Mouse (Mus musculus): Measurements from ENCODE around the gene Dhx32. TPM values are rescaled to one million over a fixed set of nuclear protein-coding genes. Genes with fewer than 3 reads are reported as not detected.
A peak's percentile ranks its signal among the peaks of the same experiment; 100 is the strongest.

The Dhx32 gene
- polyA plus RNA-seq, 1 experiment: 27.8 TPM

DNA sequence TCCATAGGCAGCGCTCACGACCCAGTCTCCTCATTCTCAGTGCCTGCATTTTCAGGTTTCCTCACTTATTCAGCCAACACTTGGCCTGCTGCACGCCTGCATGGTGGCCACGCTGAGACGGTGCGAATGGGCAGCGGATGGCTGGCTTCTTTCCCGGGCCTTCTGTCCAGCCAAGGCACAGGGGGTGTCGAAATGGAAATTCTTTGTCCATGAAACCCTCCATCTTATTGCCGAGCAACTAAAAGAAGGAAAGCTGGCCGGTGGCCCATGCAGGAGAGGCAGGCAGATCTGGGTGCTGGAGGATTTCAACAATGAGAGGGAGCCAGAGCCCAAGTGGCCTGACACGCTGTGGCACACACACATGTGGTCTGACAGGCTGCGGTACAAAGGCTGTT lies 16.7 kb downstream of the Dhx32 start:
- no peak overlapping the region for H3K9ac ChIP-seq (ENCODE audit: low read depth, poor library complexity, severe bottlenecking)

DNA sequence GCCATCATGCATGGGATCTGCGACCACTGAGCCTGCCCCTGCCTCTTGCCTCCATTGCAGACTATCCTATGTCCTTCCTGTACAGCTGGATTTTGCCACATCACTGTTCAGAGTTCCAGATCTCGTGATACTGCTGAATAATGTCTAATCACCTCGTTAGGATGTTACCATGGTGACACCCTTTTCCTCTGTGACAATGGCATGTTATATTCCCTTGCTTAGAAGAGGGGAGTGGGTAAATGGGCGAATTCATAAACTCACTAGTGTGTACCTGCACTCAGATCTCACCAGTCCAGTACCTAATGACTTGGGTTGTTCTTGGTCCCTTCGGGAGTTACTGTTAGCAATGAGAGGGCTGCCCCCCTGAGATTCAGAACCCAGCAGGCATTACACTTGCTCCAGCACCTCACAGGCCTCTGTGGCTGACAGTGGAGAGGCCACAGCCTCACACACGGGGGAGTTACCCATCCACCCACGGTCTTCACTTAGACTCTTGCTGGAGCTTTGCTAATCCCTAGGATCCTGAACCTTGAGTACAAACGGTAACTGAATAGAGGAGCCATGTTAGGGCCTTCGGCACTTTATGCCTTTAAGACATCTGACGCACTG lies 17.2 kb downstream of the Dhx32 start:
- H3K27me3 ChIP-seq (ENCODE audit: control insufficient read depth, insufficient read depth, low read length, poor library complexity, severe bottlenecking): no peaks in the 10 kb centered on the region
- no peak overlapping the region for H3K9ac ChIP-seq (ENCODE audit: low read depth, poor library complexity, severe bottlenecking)
- H3K9me3 ChIP-seq (replicated peaks; ENCODE audit: control insufficient read depth, insufficient read depth, low read length, poor library complexity, severe bottlenecking): no peaks in the 10 kb centered on the region
- TF ChIP-seq POLR2A (IDR thresholded peaks at IDR 0.05; ENCODE audit: insufficient read depth, low read length) (no peak), CTCF (IDR thresholded peaks at IDR 0.05; ENCODE audit: low read depth, low read length) (no peak), EP300 (IDR thresholded peaks at IDR 0.05; ENCODE audit: insufficient read depth, low read depth, low read length) (no peak)
- no peaks in the 10 kb centered on the region for H3K36me3 ChIP-seq (ENCODE audit: control insufficient read depth, insufficient read depth, low read length, poor library complexity, severe bottlenecking)
- no peak overlapping the region for H3K27ac ChIP-seq (ENCODE audit: insufficient read depth, low read length)
- no peak overlapping the region for H3K4me3 ChIP-seq (ENCODE audit: low read depth, low read length)
- no peaks in the 10 kb centered on the region for H3K4me1 ChIP-seq (ENCODE audit: control insufficient read depth, insufficient read depth, low read length)

More for the DNA sequence above, 16.7 kb downstream of the Dhx32 start:
- Histone ChIP-seq H3K27me3 (ENCODE audit: control insufficient read depth, insufficient read depth, low read length, poor library complexity, severe bottlenecking) (no peaks in the 10 kb centered on the region), H3K36me3 (ENCODE audit: control insufficient read depth, insufficient read depth, low read length, poor library complexity, severe bottlenecking) (no peaks in the 10 kb centered on the region), H3K9me3 (replicated peaks; ENCODE audit: control insufficient read depth, insufficient read depth, low read length, poor library complexity, severe bottlenecking) (no peaks in the 10 kb centered on the region), H3K27ac (ENCODE audit: insufficient read depth, low read length) (no peak overlapping the region), H3K4me1 (ENCODE audit: control insufficient read depth, insufficient read depth, low read length) (no peaks in the 10 kb centered on the region), H3K4me3 (ENCODE audit: low read depth, low read length) (no peak overlapping the region)
- no peak for TF ChIP-seq CTCF (IDR thresholded peaks at IDR 0.05; ENCODE audit: low read depth, low read length)

DNA sequence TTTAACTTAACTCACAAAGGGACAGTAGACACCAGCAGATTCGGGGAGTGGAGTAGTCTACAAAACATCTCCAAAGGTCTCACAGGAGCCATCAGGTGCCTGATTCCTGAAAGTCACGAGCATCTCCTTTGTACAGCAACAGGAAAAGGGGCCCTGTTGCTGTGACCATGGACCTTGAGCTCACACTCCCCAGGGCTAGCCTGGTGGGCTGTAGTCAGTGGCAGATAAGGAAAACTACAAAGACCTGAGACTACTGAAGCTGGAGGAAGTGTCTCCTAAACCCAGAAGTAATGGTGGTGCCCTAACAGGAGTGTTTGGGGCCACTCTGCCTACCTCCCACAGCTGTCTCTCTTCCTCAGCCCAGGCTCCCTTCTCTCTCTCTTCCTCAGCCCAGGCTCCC lies 18.1 kb downstream of the Dhx32 start:
- Histone ChIP-seq H3K4me1 (ENCODE audit: control insufficient read depth, insufficient read depth, low read length) (no peaks in the 10 kb centered on the region), H3K4me3 (ENCODE audit: low read depth, low read length) (no peak overlapping the region), H3K9me3 (replicated peaks; ENCODE audit: control insufficient read depth, insufficient read depth, low read length, poor library complexity, severe bottlenecking) (no peaks in the 10 kb centered on the region), H3K27me3 (ENCODE audit: control insufficient read depth, insufficient read depth, low read length, poor library complexity, severe bottlenecking) (no peaks in the 10 kb centered on the region), H3K36me3 (ENCODE audit: control insufficient read depth, insufficient read depth, low read length, poor library complexity, severe bottlenecking) (no peaks in the 10 kb centered on the region), H3K9ac (ENCODE audit: low read depth, poor library complexity, severe bottlenecking) (no peak overlapping the region), H3K27ac (ENCODE audit: insufficient read depth, low read length) (no peak overlapping the region)
- TF ChIP-seq CTCF (IDR thresholded peaks at IDR 0.05; ENCODE audit: low read depth, low read length) (no peak), EP300 (IDR thresholded peaks at IDR 0.05; ENCODE audit: insufficient read depth, low read depth, low read length) (no peak), POLR2A (IDR thresholded peaks at IDR 0.05; ENCODE audit: insufficient read depth, low read length) (no peak)

DNA sequence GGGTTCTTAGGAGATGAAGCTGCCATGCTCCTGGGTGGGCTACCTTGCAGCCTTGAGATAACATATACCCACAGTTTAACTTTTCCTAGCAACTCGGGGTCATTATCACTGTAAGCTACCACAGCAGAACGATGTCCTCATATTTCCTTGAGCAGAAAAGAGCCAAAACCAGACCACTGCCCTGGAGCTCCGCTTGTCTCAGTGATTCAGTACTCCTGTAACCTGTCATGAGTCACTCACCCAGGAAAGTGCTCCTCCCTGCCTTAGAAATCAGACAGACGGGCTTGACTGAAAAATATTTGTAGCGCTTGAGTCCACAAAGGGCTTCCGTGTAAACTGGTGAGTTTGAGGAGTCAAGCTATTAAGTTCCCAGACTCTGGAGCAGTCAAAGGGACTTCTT lies 19.8 kb downstream of the Dhx32 start:
- no peaks in the 10 kb centered on the region for H3K9me3 ChIP-seq (replicated peaks; ENCODE audit: control insufficient read depth, insufficient read depth, low read length, poor library complexity, severe bottlenecking)
- TF ChIP-seq CTCF (IDR thresholded peaks at IDR 0.05; ENCODE audit: low read depth, low read length) (no peak), POLR2A (IDR thresholded peaks at IDR 0.05; ENCODE audit: insufficient read depth, low read length) (no peak), EP300 (IDR thresholded peaks at IDR 0.05; ENCODE audit: insufficient read depth, low read depth, low read length) (no peak)
- H3K9ac ChIP-seq (ENCODE audit: low read depth, poor library complexity, severe bottlenecking): no peak overlapping the region
- no peaks in the 10 kb centered on the region for H3K36me3 ChIP-seq (ENCODE audit: control insufficient read depth, insufficient read depth, low read length, poor library complexity, severe bottlenecking)
- no peaks in the 10 kb centered on the region for H3K27me3 ChIP-seq (ENCODE audit: control insufficient read depth, insufficient read depth, low read length, poor library complexity, severe bottlenecking)
- no peak overlapping the region for H3K4me3 ChIP-seq (ENCODE audit: low read depth, low read length)
- H3K4me1 ChIP-seq (ENCODE audit: control insufficient read depth, insufficient read depth, low read length): no peaks in the 10 kb centered on the region
- H3K27ac ChIP-seq (ENCODE audit: insufficient read depth, low read length): no peak overlapping the region

DNA sequence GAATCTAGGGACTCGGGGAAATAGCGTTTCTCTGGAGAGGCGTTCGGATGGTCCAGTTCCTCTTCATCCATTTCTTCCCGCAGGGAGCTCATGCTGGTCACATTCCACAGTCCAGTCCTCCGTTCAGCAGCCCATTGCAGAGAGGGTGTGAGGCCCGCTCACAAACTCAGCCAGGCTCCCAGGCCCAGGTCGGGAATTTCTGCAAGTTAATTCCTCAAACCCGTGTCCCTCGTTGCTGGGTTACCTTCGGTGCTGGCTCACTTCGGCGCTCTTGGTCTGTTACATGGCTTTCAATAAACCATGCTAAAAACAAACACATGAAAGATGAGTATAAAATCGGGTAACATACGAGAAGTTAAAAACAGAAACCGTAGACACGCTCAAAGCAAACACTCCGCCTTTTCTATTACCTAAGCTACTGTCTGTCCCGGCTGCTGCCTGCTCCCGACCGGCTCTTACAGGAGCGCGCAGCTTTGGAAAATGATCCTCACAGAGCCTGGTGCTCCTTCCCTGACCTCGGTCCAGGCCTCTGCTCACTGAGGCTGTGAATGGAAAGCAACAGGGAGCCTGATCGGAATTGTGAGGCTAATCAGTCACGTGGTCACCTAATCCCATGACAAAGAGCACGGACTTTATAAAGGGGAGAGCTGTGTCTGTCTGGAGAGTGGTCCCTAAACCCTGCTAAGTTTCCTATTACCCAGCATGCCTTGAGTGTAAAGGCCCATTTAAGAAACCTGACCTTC lies 22.7 kb downstream of the Dhx32 start:
- Histone ChIP-seq H3K9me3 (replicated peaks; ENCODE audit: control insufficient read depth, insufficient read depth, low read length, poor library complexity, severe bottlenecking) (no peaks in the 10 kb centered on the region), H3K9ac (ENCODE audit: low read depth, poor library complexity, severe bottlenecking) (peak overlapping the region; percentile 43), H3K4me1 (ENCODE audit: control insufficient read depth, insufficient read depth, low read length) (peaks cover 3% of the 10 kb centered on the region), H3K27me3 (ENCODE audit: control insufficient read depth, insufficient read depth, low read length, poor library complexity, severe bottlenecking) (no peaks in the 10 kb centered on the region), H3K36me3 (ENCODE audit: control insufficient read depth, insufficient read depth, low read length, poor library complexity, severe bottlenecking) (no peaks in the 10 kb centered on the region), H3K27ac (ENCODE audit: insufficient read depth, low read length) (peak overlapping the region; percentile 75), H3K4me3 (ENCODE audit: low read depth, low read length) (peak overlapping the region; percentile 68)
- TF ChIP-seq CTCF (IDR thresholded peaks at IDR 0.05; ENCODE audit: low read depth, low read length) (no peak), POLR2A (IDR thresholded peaks at IDR 0.05; ENCODE audit: insufficient read depth, low read length) (no peak), EP300 (IDR thresholded peaks at IDR 0.05; ENCODE audit: insufficient read depth, low read depth, low read length) (peak; percentile 98)

DNA sequence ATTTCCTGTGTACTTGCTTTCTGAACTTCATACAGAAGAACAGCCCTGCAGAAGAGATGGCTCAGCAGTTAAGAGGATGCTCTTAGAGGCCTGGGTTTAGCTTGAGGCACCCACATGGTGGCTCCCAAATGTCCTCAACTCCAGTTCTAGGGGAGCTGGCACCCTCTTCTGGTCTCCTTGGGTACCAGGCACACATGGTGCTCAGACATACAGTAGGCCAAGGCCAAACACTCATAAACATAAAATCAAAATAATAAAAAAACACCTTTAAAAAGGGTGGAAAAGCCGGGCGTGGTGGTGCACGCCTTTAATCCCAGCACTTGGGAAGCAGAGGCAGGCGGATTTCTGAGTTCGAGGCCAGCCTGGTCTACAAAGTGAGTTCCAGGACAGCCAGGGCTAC lies 23.8 kb downstream of the Dhx32 start:
- Histone ChIP-seq H3K9me3 (replicated peaks; ENCODE audit: control insufficient read depth, insufficient read depth, low read length, poor library complexity, severe bottlenecking) (no peaks in the 10 kb centered on the region), H3K27ac (ENCODE audit: insufficient read depth, low read length) (no peak overlapping the region), H3K9ac (ENCODE audit: low read depth, poor library complexity, severe bottlenecking) (0 out of 2 replicates have a peak overlapping the region, but pooled peaks have one; percentile 43), H3K27me3 (ENCODE audit: control insufficient read depth, insufficient read depth, low read length, poor library complexity, severe bottlenecking) (no peaks in the 10 kb centered on the region), H3K4me3 (ENCODE audit: low read depth, low read length) (peak overlapping the region; percentile 9; the same call in 1 of the 2 replicates), H3K36me3 (ENCODE audit: control insufficient read depth, insufficient read depth, low read length, poor library complexity, severe bottlenecking) (no peaks in the 10 kb centered on the region), H3K4me1 (ENCODE audit: control insufficient read depth, insufficient read depth, low read length) (peaks cover 3% of the 10 kb centered on the region)
- TF ChIP-seq POLR2A (IDR thresholded peaks at IDR 0.05; ENCODE audit: insufficient read depth, low read length) (no peak), CTCF (IDR thresholded peaks at IDR 0.05; ENCODE audit: low read depth, low read length) (peak; percentile 57), EP300 (IDR thresholded peaks at IDR 0.05; ENCODE audit: insufficient read depth, low read depth, low read length) (no peak)
